Mouse (Mus musculus): ENCODE data around the gene Pex5.

DNA sequence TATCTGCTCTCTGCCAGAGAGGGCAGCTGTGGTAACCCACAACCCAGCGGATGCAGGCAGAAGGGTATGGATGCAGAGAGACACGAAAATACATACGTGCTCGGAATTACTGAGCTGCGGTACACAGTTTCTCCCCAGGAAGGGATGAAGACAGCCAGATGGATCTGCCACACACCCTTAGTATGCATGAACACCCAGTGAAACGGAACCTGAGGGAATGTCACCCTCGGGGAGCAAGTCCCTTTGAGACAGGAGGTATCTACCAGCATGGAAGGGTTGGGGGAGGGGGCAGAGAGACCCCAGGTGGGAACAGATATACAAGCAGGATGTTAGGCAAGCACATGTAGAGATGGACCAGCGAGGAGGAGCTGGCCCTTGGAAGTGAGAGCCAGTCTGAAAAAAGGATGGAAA, 49.0 kb upstream of the Pex5 start:
- TF ChIP-seq CTCF (IDR thresholded peaks at IDR 0.05; ENCODE audit: low read depth) (no peak), EP300 (optimal IDR thresholded peaks at IDR 0.05) (no peak)

Measured in stomach, postnatal 0 days (tissue).